Mouse (Mus musculus): ENCODE results near the gene Prr36. TPM values are rescaled to one million over a fixed set of nuclear protein-coding genes. Genes with fewer than 3 reads are reported as not detected.

The Prr36 gene
- polyA plus RNA-seq, 1 experiment from 2014 or later: 37.5 TPM

DNA sequence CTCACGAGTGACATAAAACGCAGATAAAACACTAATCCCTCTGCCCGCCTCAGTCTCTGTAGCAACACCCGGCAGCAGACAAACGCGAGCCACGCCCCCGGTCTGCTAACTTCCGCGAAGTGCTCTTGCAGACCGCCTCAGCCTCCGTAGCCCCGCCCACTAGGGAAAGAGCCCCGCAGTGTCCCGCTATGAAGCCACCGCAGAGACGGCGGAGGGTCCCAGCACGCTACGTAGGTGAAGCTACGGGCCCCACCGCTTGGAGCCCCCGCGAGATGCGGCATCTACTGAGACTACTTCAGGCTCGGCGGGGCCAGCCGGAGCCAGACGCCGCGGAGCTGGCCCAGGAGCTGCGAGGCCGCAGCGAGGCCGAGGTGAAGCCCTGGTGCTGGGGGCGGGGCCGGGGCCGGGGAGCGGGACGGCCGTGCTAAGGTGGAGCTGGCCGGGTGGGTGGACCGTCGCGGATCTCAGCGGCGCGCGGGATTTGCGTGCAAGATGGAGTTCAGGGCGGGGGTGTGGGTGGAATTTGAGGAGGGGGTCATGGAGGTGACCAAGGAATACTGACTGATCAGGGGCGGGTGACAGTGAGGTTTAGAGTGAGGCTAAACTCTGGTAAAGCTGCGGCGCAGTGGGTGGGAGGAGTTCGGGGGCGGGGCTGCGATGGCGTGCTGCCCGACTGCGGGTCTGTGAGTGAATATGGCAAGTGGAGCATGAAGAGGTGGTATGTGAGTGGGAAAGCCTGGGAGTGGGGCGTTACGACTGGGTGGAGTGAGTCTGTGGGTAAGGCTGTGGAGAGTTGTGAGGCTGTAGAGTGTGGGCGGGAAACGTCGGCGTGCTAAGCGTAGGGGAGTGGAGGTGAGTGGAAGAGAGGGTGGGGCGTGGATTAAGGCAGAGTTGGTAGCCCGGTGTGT is 35.9 kb upstream of the Prr36 start, which contains the start of gene Snapc2:
Gene Snapc2 (plus strand): TSS at position 147 of the 908 bp plus-strand sequence.
- WGBS: under 1% methylated on average over 69 of the region's 69 CpGs
- no peaks in the 10 kb centered on the region for H3K9me3 ChIP-seq (replicated peaks)

DNA sequence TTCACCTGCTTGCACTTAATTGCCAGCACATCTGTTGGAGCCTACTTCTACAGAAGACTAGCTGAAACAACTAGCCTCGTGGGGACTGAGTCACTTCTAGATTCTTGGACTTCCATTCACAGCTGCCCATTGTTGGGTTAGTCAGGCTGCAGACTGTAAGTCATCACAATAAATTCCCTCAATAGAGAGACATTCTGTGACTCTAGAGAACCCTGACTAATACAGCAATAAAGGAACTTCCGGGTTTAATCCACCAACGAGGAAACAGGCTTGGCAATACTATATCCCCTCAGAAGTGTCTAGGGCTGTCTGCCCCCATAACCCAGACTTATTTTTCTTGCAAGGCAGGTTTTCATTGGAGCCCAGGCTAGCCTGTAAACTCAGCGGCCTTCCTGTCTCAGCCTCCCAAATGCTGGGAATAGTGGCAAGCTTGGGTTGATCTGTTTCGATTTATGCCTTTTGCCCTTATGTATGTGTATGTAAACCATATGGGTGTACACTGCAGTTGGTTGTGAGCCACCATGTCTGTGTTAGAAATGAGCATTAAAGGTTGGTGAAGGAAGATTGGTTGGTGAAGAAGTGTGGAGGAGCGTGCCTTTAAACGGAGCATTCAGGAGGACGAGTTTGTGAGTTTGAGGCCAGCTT is 35.0 kb upstream of the Prr36 start:
- 47% methylated on average over 8 of the region's 8 CpGs for WGBS
- H3K36me3 ChIP-seq: peaks cover 43% of the 10 kb centered on the region
- peaks cover 51% of the 10 kb centered on the region for H3K4me1 ChIP-seq

More for the DNA sequence above, 35.9 kb upstream of the Prr36 start, which contains the start of gene Snapc2:
- peak; percentile 91 for ATAC-seq (ENCODE audit: low FRiP score)
- Histone ChIP-seq H3K9ac (replicated peaks) (peak within 1 kb of the TSS; percentile 99), H3K4me2 (peak within 1 kb of the TSS; percentile 85), H3K27me3 (replicated peaks) (no peaks in the 10 kb centered on the region), H3K4me3 (replicated peaks) (peak within 1 kb of the TSS; percentile 97), H3K4me1 (peaks cover 60% of the 10 kb centered on the region), H3K27ac (replicated peaks) (peak within 1 kb of the TSS; percentile 98), H3K36me3 (peaks cover 34% of the 10 kb centered on the region)

GRCm38 (mm10) chr8:4250306-4250970 is 33.2 kb upstream of the Prr36 start:
- ATAC-seq (ENCODE audit: low FRiP score): no peak

More for the DNA sequence above, 35.0 kb upstream of the Prr36 start:
- H3K4me3 ChIP-seq (replicated peaks): peak overlapping the region; percentile 97
- no peak for ATAC-seq (ENCODE audit: low FRiP score)
- H3K27ac ChIP-seq (replicated peaks): peak overlapping the region; percentile 98
- H3K4me2 ChIP-seq: peak overlapping the region; percentile 85
- H3K9me3 ChIP-seq (replicated peaks): no peaks in the 10 kb centered on the region
- peak overlapping the region; percentile 99 for H3K9ac ChIP-seq (replicated peaks)
- no peaks in the 10 kb centered on the region for H3K27me3 ChIP-seq (replicated peaks)

GRCm38 (mm10) chr8:4249213-4249612 is 32.0 kb upstream of the Prr36 start:
- Histone ChIP-seq H3K27me3 (replicated peaks) (no peaks in the 10 kb centered on the region), H3K4me3 (replicated peaks) (no peak overlapping the region), H3K9me3 (replicated peaks) (no peaks in the 10 kb centered on the region), H3K27ac (replicated peaks) (no peak overlapping the region), H3K9ac (replicated peaks) (no peak overlapping the region), H3K4me1 (peaks cover 26% of the 10 kb centered on the region), H3K36me3 (peaks cover 51% of the 10 kb centered on the region), H3K4me2 (no peak overlapping the region)
- WGBS: 21% methylated on average over 29 of the region's 29 CpGs
- ATAC-seq (ENCODE audit: low FRiP score): no peak

More at GRCm38 (mm10) chr8:4250306-4250970, 33.2 kb upstream of the Prr36 start:
- H3K4me1 ChIP-seq: peaks cover 36% of the 10 kb centered on the region
- H3K27ac ChIP-seq (replicated peaks): no peak overlapping the region
- no peaks in the 10 kb centered on the region for H3K9me3 ChIP-seq (replicated peaks)
- no peak overlapping the region for H3K9ac ChIP-seq (replicated peaks)
- H3K4me3 ChIP-seq (replicated peaks): no peak overlapping the region
- H3K36me3 ChIP-seq: peaks cover 50% of the 10 kb centered on the region
- 32% methylated on average over 26 of the region's 26 CpGs for WGBS
- H3K27me3 ChIP-seq (replicated peaks): no peaks in the 10 kb centered on the region
- no peak overlapping the region for H3K4me2 ChIP-seq

GRCm38 (mm10) chr8:4247951-4248540 is 30.8 kb upstream of the Prr36 start, which contains the start of gene Tgfbr3l:
Gene Tgfbr3l, plus strand, starts transcription at chr8:4248214.
- WGBS: 82% methylated on average over 15 of the region's 15 CpGs
- Histone ChIP-seq H3K4me2 (no peak within 1 kb of the TSS), H3K4me1 (peaks cover 18% of the 10 kb centered on the region), H3K27me3 (replicated peaks) (no peaks in the 10 kb centered on the region), H3K9me3 (replicated peaks) (no peaks in the 10 kb centered on the region), H3K4me3 (replicated peaks) (no peak within 1 kb of the TSS), H3K27ac (replicated peaks) (no peak within 1 kb of the TSS), H3K9ac (replicated peaks) (no peak within 1 kb of the TSS), H3K36me3 (peaks cover 63% of the 10 kb centered on the region)
- no peak for ATAC-seq (ENCODE audit: low FRiP score)

GRCm38 (mm10) chr8:4247241-4247640 is 30.0 kb upstream of the Prr36 start:
- Histone ChIP-seq H3K27ac (replicated peaks) (no peak overlapping the region), H3K9me3 (replicated peaks) (no peaks in the 10 kb centered on the region), H3K4me2 (no peak overlapping the region), H3K27me3 (replicated peaks) (no peaks in the 10 kb centered on the region), H3K4me3 (replicated peaks) (no peak overlapping the region), H3K36me3 (peaks cover 69% of the 10 kb centered on the region), H3K4me1 (peaks cover 12% of the 10 kb centered on the region), H3K9ac (replicated peaks) (no peak overlapping the region)
- ATAC-seq (ENCODE audit: low FRiP score): no peak
- WGBS: 92% methylated on average over 8 of the region's 8 CpGs

GRCm38 (mm10) chr8:4245737-4246136 is 28.5 kb upstream of the Prr36 start:
- no peaks in the 10 kb centered on the region for H3K27me3 ChIP-seq (replicated peaks)
- H3K9me3 ChIP-seq (replicated peaks): no peaks in the 10 kb centered on the region
- WGBS: 88% methylated on average over 13 of the region's 13 CpGs
- H3K36me3 ChIP-seq: peaks cover 75% of the 10 kb centered on the region
- no peak overlapping the region for H3K4me3 ChIP-seq (replicated peaks)
- no peak for ATAC-seq (ENCODE audit: low FRiP score)
- no peak overlapping the region for H3K4me2 ChIP-seq
- no peak overlapping the region for H3K9ac ChIP-seq (replicated peaks)
- H3K4me1 ChIP-seq: peaks cover 25% of the 10 kb centered on the region
- H3K27ac ChIP-seq (replicated peaks): no peak overlapping the region

DNA sequence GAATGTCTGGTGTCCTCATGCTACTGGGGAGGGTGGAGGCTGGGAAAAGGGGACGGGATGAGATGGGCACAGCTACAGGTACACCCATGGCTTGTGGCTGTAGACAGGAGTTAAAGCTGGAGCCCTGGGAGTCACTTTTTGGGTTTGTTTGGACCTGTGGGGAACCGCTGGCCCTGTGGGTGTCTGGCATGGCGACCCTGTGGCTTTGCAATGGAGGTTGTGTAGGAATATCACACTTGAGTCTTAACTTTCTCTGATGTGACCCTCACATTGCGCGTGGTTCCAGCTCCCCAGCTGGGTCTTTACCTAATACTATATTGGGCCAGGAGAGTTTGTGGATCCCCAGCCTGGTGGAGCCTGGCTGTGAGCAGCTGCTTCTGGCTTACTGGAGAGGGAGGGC is 27.8 kb upstream of the Prr36 start:
- Histone ChIP-seq H3K9ac (replicated peaks) (no peak overlapping the region), H3K9me3 (replicated peaks) (no peaks in the 10 kb centered on the region), H3K27me3 (replicated peaks) (no peaks in the 10 kb centered on the region), H3K36me3 (peaks cover 77% of the 10 kb centered on the region), H3K4me2 (no peak overlapping the region), H3K27ac (replicated peaks) (no peak overlapping the region), H3K4me3 (replicated peaks) (no peak overlapping the region), H3K4me1 (peaks cover 27% of the 10 kb centered on the region)
- 98% methylated on average over 5 of the region's 5 CpGs for WGBS
- no peak for ATAC-seq (ENCODE audit: low FRiP score)

DNA sequence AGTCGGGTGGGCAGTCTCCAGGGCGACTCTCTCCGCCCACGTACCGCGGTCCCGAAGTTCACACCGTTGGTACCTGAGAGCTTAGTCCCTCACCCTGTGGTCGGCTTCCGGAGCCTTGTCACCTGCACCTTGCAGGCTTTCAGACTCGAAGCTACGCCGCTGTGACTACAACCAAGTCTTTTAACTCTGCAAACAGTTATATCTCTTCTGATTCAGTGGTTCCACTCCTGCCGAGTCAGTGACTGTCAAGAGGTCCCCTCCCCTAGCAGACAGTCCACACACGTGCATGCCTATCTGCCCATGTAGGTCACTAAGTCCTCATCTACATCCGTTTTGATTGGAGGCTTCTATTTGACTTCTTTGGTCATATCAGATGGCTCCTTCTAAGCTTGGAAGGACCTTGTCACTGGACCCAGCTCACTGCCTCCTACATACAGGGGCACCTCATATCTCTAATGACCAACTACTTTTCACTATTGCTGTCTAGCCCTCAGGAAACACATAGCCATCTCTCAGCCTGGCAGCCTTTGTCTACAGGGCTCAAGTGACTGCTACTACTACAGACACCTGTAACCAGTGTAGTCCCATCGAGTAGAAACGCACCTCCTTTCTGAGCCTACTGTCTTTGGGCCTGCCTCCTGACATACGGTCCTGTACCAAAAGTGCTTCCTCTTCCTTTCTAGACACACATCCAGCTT is 22.1 kb upstream of the Prr36 start:
- ATAC-seq (ENCODE audit: low FRiP score): peak; percentile 1; the same call in 1 of the 2 replicates
- Histone ChIP-seq H3K27me3 (replicated peaks) (no peaks in the 10 kb centered on the region), H3K4me2 (peak overlapping the region; percentile 87), H3K9ac (replicated peaks) (peak overlapping the region; percentile 72), H3K9me3 (replicated peaks) (no peaks in the 10 kb centered on the region), H3K36me3 (peaks cover 28% of the 10 kb centered on the region), H3K27ac (replicated peaks) (peak overlapping the region; percentile 94), H3K4me1 (peaks cover 41% of the 10 kb centered on the region), H3K4me3 (replicated peaks) (peak overlapping the region; percentile 77)
- 14% methylated on average over 19 of the region's 19 CpGs for WGBS

GRCm38 (mm10) chr8:4238434-4239192 is 21.4 kb upstream of the Prr36 start, which contains the start of the genes Map2k7 and Gm49320:
Gene Map2k7, plus strand, starts transcription at chr8:4238740.
Gene Gm49320, plus strand, starts transcription at chr8:4238865.
- ATAC-seq (ENCODE audit: low FRiP score): peak; percentile 93
- WGBS: under 1% methylated on average over 62 of the region's 71 CpGs
- H3K9ac ChIP-seq (replicated peaks): peak within 1 kb of the TSS; percentile 72
- no peaks in the 10 kb centered on the region for H3K9me3 ChIP-seq (replicated peaks)
- no peaks in the 10 kb centered on the region for H3K27me3 ChIP-seq (replicated peaks)
- H3K4me2 ChIP-seq: peak within 1 kb of the TSS; percentile 87
- peaks cover 41% of the 10 kb centered on the region for H3K4me1 ChIP-seq
- peak within 1 kb of the TSS; percentile 77 for H3K4me3 ChIP-seq (replicated peaks)
- peak within 1 kb of the TSS; percentile 94 for H3K27ac ChIP-seq (replicated peaks)
- peaks cover 20% of the 10 kb centered on the region for H3K36me3 ChIP-seq

Data from neural tube, embryonic 15.5 days (tissue).